Mouse (Mus musculus) Muller cell, postnatal 12 days (primary cell): ENCODE measurements at regions not wholly inside any gene's neighbourhood (a gene's known extent, or its start where the extent isn't known, plus 50 kb on each side); places are given as distances from the start of the nearest gene placed in this dataset.

Experiments
- DNase-seq: peaks from one replicate; pipeline ENCODE4 v3.0.0-alpha.2; 2015; ENCODE audit errors: inconsistent ontology term

GRCm38 (mm10) chr7:110715545-110715944 is 52.5 kb upstream of the Ampd3 start:
- peak; percentile 97 for DNase-seq

DNA sequence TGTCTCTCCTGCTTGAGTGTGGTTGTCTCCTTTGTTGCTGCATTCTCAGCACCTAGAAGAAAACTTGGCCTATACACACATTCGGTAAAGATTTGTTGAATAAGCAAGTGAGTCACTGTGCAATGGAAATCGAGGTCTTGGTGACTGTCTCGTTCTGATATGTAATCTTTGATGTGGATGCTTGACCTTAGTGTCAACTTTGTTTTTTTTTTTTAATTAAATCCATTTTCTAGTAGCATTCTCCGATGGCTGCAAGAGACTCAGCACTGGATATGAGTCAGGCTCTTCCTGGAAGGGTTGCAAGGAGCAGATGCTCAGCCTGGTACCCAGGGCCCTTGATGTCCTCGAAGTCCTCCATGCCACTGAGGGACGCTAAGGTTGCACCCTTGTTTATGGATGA is 50.9 kb upstream of the Ampd3 start:
- DNase-seq, result no peak
